Mouse (Mus musculus) stomach, embryonic 15.5 days (tissue): ENCODE data around the gene Gfod1. TPM values are rescaled to one million over a fixed set of nuclear protein-coding genes. Genes with fewer than 3 reads are reported as not detected.

Experiments
- ATAC-seq: fragments of 200-750 bp; cut with Nextera tagmentation; 2 replicates; pipeline ENCODE4 v1.8.0; 2017; ENCODE audit warnings: low read depth, moderate number of reproducible peaks, moderate TSS enrichment; ENCODE audit not compliant: insufficient read depth, low FRiP score
- H3K27ac ChIP-seq: fragments of 300-500 bp; sonication (generic); 2 replicates; pipeline ENCODE4 v1.5.1; 2015; ENCODE audit warnings: mild to moderate bottlenecking, inconsistent platforms
- H3K27me3 ChIP-seq: fragments of 300-500 bp; sonication (generic); replicated peaks from 2 replicates; pipeline ENCODE4 v1.6.1; 2015; ENCODE audit warnings: inconsistent platforms
- H3K36me3 ChIP-seq: fragments of 300-500 bp; sonication (generic); 2 replicates; pipeline ENCODE4 v1.6.1; 2015; ENCODE audit warnings: inconsistent platforms
- H3K4me1 ChIP-seq: fragments of 300-500 bp; sonication (generic); 2 replicates; pipeline ENCODE4 v1.6.1; 2015; ENCODE audit warnings: inconsistent platforms
- H3K4me2 ChIP-seq: fragments of 300-500 bp; sonication (generic); 2 replicates; pipeline ENCODE4 v1.6.1; 2015; ENCODE audit warnings: mild to moderate bottlenecking, inconsistent platforms
- H3K4me3 ChIP-seq: fragments of 300-500 bp; sonication (generic); replicated peaks from 2 replicates; pipeline ENCODE4 v1.5.1; 2015; ENCODE audit warnings: inconsistent platforms
- H3K9ac ChIP-seq: fragments of 300-500 bp; sonication (generic); 2 replicates; pipeline ENCODE4 v1.6.1; 2015; ENCODE audit warnings: inconsistent platforms
- H3K9me3 ChIP-seq: fragments of 300-500 bp; sonication (generic); 2 replicates; pipeline ENCODE4 v1.6.1; 2016; ENCODE audit warnings: inconsistent platforms
- WGBS: fragments of 180-500 bp; shearing (Covaris S2); methylation state at CpG from one replicate; pipeline ENCODE4 v1.1.7; 2015; 5-methylcytosine and 5-hydroxymethylcytosine counted together
- polyA plus RNA-seq: library from polyadenylated mRNA; unstranded; fragments of >200 nt; fragmentation: Nextera tagmentation; extraction: Ambion mirVana; gene quantifications from 2 replicates; pipeline ENCODE4 v1.2.1, GENCODE M21; 2015

Gene Gfod1
- polyA plus RNA-seq, 1 experiment from 2014 or later, result 0.73 TPM

DNA sequence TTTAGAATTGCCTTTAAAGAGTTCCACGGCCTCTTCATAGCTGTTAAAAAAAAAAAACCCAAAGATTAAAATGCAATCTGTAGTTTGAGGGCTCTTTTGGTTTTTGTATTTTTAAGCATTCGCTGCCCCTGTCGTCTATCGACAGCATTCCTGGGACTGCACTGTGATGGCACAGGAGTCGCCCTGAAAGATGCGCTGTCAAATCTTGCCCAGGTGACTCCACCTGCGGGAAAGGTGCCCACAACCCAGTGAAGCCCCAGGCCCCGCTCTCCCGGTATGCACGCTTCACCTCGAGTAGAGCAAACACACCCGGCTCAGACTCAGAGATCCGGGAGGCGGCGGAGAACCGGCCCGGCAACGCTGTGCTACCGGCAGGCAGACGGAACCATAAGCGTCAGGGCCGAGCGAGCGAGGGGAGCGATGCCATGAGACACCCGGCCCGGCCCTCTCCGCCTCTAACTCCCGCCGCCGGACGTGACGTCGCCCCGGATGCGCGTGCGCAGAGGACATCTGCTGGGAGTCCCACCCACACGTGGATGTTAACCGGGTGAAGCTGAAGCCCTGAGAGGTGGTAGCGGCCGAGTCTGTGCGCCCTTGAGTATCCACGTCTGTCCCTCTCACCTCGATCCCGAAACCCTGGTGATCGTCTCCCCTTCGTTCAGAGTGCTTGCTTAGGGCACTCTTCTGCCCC lies 132.8 kb downstream of the Gfod1 start, which contains the start of gene Tbc1d7:
Gene Tbc1d7, minus strand, starts transcription at position 482 of the 691 bp plus-strand sequence.
- H3K36me3 ChIP-seq, result no peaks in the 10 kb centered on the region; the same call in 1 of the 2 replicates
- peak within 1 kb of the TSS; percentile 69 for H3K4me2 ChIP-seq
- peak within 1 kb of the TSS; percentile 71 for H3K4me3 ChIP-seq
- no peaks in the 10 kb centered on the region for H3K9me3 ChIP-seq
- peak; percentile 96 for ATAC-seq
- H3K4me1 ChIP-seq, result peaks cover 7% of the 10 kb centered on the region
- peak within 1 kb of the TSS; percentile 59 for H3K9ac ChIP-seq
- H3K27me3 ChIP-seq, result no peaks in the 10 kb centered on the region
- under 1% methylated on average over 48 of the region's 48 CpGs for WGBS
- peak within 1 kb of the TSS; percentile 76 for H3K27ac ChIP-seq

DNA sequence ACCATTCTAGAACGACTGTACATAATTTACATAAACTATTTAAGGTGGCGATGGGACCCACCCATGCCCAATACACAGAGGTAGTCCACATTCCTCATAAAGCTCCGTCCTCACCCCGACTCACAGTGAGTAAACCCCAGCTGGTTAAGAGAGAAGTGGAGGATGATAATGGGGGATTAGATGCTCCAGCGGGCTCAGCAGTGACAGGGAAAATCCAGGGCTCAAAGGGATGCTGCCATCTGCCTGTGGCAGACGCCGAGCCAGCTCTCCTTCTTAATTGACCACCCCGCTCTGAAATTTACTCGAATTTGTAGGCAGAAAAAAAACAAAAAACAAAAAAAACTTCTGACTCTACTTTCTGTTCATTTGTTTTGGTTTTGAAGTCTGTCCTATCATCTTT lies 136.3 kb downstream of the Gfod1 start:
- WGBS, result 77% methylated on average over 9 of the region's 9 CpGs
- Histone ChIP-seq H3K4me3 (no peak overlapping the region), H3K4me1 (peaks cover 7% of the 10 kb centered on the region), H3K9ac (no peak overlapping the region), H3K9me3 (no peaks in the 10 kb centered on the region), H3K27ac (no peak overlapping the region), H3K4me2 (no peak overlapping the region), H3K36me3 (no peaks in the 10 kb centered on the region; the same call in 1 of the 2 replicates), H3K27me3 (no peaks in the 10 kb centered on the region)
- ATAC-seq, result no peak

DNA sequence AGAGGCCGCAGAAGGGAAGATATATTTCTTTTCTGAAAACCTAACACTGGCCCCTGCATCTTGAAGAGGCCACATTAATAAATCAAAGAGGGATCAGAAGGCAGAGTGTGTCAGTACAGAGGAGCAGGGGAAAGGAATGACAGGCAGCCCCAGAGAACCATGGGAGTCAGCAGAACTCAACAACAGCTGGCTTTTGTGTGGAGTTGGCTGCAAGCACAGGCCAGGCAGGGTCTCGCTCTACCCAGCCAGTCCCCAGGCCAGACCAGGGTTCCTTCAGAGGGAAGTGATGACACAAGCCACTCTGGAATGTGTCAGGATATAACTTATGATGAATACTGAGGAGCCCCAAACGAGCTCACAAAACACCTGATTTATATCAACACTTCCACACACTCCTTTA lies 144.5 kb downstream of the Gfod1 start:
- Histone ChIP-seq H3K4me1 (no peaks in the 10 kb centered on the region), H3K36me3 (0 out of 2 replicates have a peak, but pooled peaks cover 3% of the 10 kb centered on the region), H3K27ac (no peak overlapping the region), H3K4me3 (no peak overlapping the region), H3K4me2 (no peak overlapping the region), H3K9me3 (no peaks in the 10 kb centered on the region), H3K27me3 (no peaks in the 10 kb centered on the region), H3K9ac (no peak overlapping the region)
- ATAC-seq, result peak; percentile 35; the same call in 1 of the 2 replicates
- 32% methylated on average over 3 of the region's 3 CpGs for WGBS

DNA sequence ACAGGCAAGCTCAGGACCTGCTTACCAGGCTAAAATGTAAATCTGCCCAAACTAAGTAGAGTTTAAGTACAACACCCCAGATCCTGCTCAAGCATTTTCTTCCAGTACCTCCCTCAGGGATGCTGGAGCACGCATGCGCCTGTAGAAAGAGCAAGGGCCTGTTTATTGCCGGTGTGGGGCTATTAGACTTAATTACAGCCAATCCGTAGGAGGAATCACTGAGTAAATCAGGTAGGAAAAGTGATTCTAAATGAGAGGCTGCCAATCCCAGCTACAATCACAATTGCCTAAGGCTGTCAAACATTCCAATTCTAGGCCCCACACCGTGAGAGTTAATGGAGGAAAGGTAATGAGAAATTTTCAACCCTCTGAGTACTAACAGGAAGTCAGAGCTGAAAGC lies 145.7 kb downstream of the Gfod1 start:
- Histone ChIP-seq H3K4me2 (no peak overlapping the region), H3K4me1 (no peaks in the 10 kb centered on the region), H3K4me3 (no peak overlapping the region), H3K27me3 (no peaks in the 10 kb centered on the region), H3K9me3 (no peaks in the 10 kb centered on the region), H3K36me3 (0 out of 2 replicates have a peak, but pooled peaks cover 6% of the 10 kb centered on the region), H3K27ac (no peak overlapping the region), H3K9ac (no peak overlapping the region)
- 72% methylated on average over 5 of the region's 5 CpGs for WGBS
- ATAC-seq, result no peak

DNA sequence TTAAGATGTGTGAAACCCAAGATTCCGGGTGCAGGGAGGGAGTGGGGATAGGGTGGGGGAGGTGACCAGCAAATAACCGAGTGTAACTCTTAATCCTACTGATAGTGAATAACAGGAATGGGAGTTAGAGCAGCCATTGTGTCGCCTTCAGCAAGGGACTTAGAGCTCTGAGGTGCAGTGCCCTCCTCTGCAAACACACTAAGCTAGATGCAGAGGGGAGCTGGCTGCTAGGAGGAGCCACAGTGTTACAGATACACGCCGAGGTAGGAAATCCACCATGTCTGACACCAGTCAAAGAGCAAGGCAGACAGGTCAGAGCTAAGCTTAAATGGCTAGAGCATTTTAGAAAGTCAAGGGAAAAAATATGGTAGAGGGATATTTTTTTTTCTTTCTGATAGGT lies 146.6 kb downstream of the Gfod1 start:
- no peak overlapping the region for H3K27ac ChIP-seq
- 60% methylated on average over 5 of the region's 5 CpGs for WGBS
- H3K4me2 ChIP-seq, result no peak overlapping the region

DNA sequence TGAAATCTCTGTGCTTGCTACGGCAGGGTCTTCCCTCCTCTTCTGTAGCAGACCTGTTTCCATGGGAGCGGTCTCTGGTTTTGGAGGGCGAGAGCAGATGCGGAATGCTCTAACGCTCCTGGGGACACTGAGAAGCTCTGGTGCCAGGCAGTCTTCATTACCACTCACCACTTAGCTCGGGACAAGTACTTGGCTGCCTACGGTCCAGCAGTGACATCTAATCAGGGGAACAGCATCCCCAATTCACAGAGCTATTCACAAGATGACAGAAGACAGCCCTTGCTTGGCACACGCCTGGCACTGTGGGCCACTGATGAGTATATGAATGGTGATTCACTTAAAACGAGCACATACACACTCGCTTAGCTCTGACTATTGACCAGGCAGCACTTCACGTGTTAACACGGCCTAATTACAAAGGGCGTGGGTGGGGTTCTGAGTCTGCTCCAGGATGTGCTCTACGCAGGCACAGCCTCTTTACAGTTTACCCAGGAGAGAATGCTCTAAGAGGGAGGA lies 151.9 kb downstream of the Gfod1 start:
- Histone ChIP-seq H3K27me3 (no peaks in the 10 kb centered on the region), H3K9ac (no peak overlapping the region), H3K27ac (no peak overlapping the region), H3K4me3 (no peak overlapping the region), H3K36me3 (0 out of 2 replicates have a peak, but pooled peaks cover 11% of the 10 kb centered on the region), H3K4me1 (no peaks in the 10 kb centered on the region), H3K4me2 (no peak overlapping the region), H3K9me3 (no peaks in the 10 kb centered on the region)
- WGBS, result 88% methylated on average over 14 of the region's 14 CpGs
- no peak for ATAC-seq

More for the DNA sequence above, 146.6 kb downstream of the Gfod1 start:
- no peaks in the 10 kb centered on the region for H3K9me3 ChIP-seq
- no peaks in the 10 kb centered on the region for H3K4me1 ChIP-seq
- no peak overlapping the region for H3K4me3 ChIP-seq
- ATAC-seq, result no peak
- no peak overlapping the region for H3K9ac ChIP-seq
- 0 out of 2 replicates have a peak, but pooled peaks cover 6% of the 10 kb centered on the region for H3K36me3 ChIP-seq
- no peaks in the 10 kb centered on the region for H3K27me3 ChIP-seq

DNA sequence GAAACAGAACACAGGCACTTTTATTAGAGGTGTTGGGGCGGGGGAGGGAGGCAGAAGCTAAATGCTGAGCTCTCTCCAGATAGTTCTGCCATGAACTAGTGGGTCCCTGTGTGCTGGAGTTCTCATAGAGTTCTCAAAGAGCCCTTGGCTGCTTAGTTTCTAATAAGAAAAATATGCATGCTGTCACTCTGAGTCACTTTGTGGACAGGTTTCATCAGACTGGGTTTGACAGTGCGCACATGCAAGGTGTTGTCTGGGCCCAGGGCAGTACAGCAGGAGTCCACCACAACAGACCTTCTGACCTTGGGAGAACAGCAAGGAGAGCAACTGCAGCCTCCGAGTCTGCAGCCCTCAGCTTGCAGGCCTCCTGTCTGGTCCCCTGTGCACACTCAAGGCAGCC lies 154.3 kb downstream of the Gfod1 start:
- 84% methylated on average over 3 of the region's 3 CpGs for WGBS
- no peak for ATAC-seq
- Histone ChIP-seq H3K4me2 (no peak overlapping the region), H3K9me3 (no peaks in the 10 kb centered on the region), H3K27ac (no peak overlapping the region), H3K27me3 (no peaks in the 10 kb centered on the region), H3K4me1 (no peaks in the 10 kb centered on the region), H3K9ac (no peak overlapping the region), H3K36me3 (0 out of 2 replicates have a peak, but pooled peaks cover 11% of the 10 kb centered on the region), H3K4me3 (no peak overlapping the region)

DNA sequence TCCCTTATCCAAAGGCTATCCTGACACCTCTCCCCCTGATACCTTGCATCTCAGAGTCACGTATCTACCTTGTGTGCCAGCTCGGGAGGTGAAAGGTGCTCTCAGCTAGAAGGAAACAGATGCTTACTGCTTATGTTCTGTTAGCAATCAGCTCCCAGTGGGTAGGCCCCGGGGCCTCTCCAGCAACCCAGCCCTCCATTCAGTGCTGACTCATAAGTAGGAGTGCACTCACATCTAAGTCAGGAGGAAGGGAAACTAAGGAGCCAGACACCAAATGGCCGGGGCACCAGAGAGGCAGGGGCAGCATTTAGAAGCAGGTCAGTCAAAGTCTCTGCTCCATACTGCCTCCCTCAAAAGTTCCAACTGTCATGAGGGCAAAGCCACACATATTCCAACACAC lies 155.3 kb downstream of the Gfod1 start:
- H3K4me3 ChIP-seq, result no peak overlapping the region
- no peaks in the 10 kb centered on the region for H3K9me3 ChIP-seq
- H3K4me2 ChIP-seq, result no peak overlapping the region
- 56% methylated on average over 4 of the region's 4 CpGs for WGBS
- no peak overlapping the region for H3K27ac ChIP-seq
- ATAC-seq, result no peak
- no peak overlapping the region for H3K9ac ChIP-seq
- H3K36me3 ChIP-seq, result 0 out of 2 replicates have a peak, but pooled peaks cover 5% of the 10 kb centered on the region
- H3K4me1 ChIP-seq, result no peaks in the 10 kb centered on the region
- no peaks in the 10 kb centered on the region for H3K27me3 ChIP-seq

DNA sequence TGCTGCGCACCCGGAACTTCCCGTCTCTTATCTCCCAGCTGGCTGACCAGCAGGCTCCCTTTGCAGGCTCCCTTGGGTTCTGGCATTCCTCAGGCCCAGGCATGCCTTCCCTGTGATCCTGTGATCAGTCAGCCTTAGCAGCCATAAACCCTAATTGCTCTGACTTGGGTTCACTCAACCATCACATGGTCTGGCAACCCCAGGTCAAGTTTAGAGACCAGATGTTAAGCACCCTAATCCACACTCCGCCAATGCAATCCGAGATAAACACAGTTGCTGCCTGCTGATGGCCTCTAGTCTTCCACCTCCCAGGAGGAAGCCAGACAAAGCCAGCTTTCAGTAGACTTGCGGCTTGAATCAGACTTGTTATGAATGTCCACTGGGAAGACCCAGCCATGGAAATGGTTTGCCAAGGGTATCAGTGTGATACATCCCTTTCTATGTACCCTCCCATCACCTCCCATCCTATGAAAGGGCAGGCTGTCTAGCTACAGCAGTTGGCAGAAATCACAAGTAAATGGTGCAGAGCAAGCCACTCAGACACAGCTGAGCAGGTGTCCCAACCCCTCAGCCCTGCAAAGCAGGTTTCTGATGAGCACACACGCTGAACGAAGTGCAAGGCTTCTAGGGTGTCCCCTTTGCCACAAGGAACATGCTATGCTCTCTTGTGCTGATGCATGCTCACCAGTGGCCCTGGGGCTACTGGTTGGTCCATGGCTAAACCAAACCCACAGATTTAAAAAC lies 157.3 kb downstream of the Gfod1 start:
- Histone ChIP-seq H3K36me3 (0 out of 2 replicates have a peak, but pooled peaks cover 3% of the 10 kb centered on the region), H3K9me3 (no peaks in the 10 kb centered on the region), H3K27me3 (no peaks in the 10 kb centered on the region), H3K9ac (no peak overlapping the region), H3K27ac (no peak overlapping the region), H3K4me1 (no peaks in the 10 kb centered on the region), H3K4me2 (no peak overlapping the region), H3K4me3 (no peak overlapping the region)
- no peak for ATAC-seq
- 54% methylated on average over 8 of the region's 8 CpGs for WGBS

Other genes with a start within 250 kb of the Gfod1 start
- gene Tbc1d7, start 132.7 kb downstream of the Gfod1 start, polyA plus RNA-seq, result 34.6 and 35.9 TPM in 2 replicates
- gene Sirt5, start 61.3 kb upstream of the Gfod1 start, polyA plus RNA-seq, result 16.7 and 18.7 TPM in 2 replicates
- gene Nol7, start 94.2 kb upstream of the Gfod1 start, polyA plus RNA-seq, result 148 and 156 TPM in 2 replicates
- gene Ranbp9, start 177.1 kb upstream of the Gfod1 start, polyA plus RNA-seq, result 8.9 and 9.6 TPM in 2 replicates